Mouse (Mus musculus) heart, embryonic 10.5 days (tissue): Measurements from ENCODE around the gene Kcnj14. TPM values are rescaled to one million over a fixed set of nuclear protein-coding genes. Genes with fewer than 3 reads are reported as not detected.
A peak's percentile ranks its signal among the peaks of the same experiment; 100 is the strongest.

Experiments
- DNase-seq: peaks from one replicate; pipeline ENCODE4 v3.0.0-alpha.2; 2017; ENCODE audit warnings: low spot score
- H3K27ac ChIP-seq: fragments of 300-500 bp; sonication (generic); 2 replicates; pipeline ENCODE4 v1.5.1; 2016; ENCODE audit warnings: mild to moderate bottlenecking
- H3K27me3 ChIP-seq: fragments of 300-500 bp; sonication (generic); 2 replicates; pipeline ENCODE4 v1.6.1; 2016; ENCODE audit warnings: mild to moderate bottlenecking; ENCODE audit not compliant: poor library complexity, insufficient read depth, severe bottlenecking
- H3K36me3 ChIP-seq: fragments of 300-500 bp; sonication (generic); 2 replicates; pipeline ENCODE4 v1.6.1; 2016; ENCODE audit warnings: mild to moderate bottlenecking, moderate library complexity
- H3K4me1 ChIP-seq: fragments of 300-500 bp; sonication (generic); 2 replicates; pipeline ENCODE4 v1.6.1; 2016; ENCODE audit warnings: mild to moderate bottlenecking
- H3K4me3 ChIP-seq: fragments of 300-500 bp; sonication (generic); 2 replicates; pipeline ENCODE4 v1.5.1; 2016; ENCODE audit warnings: mild to moderate bottlenecking, moderate library complexity
- H3K9me3 ChIP-seq: fragments of 300-500 bp; sonication (generic); 2 replicates; pipeline ENCODE4 v1.6.1; 2016; ENCODE audit warnings: mild to moderate bottlenecking, moderate library complexity
- WGBS: fragments of 180-500 bp; shearing (Covaris S2); methylation state at CpG from one replicate; pipeline ENCODE4 v1.1.7; 2016; 5-methylcytosine and 5-hydroxymethylcytosine counted together
- polyA plus RNA-seq: library from polyadenylated mRNA; unstranded; fragments of >200 nt; fragmentation: Nextera tagmentation; extraction: Ambion mirVana; gene quantifications from 2 replicates; pipeline ENCODE4 v1.2.1, GENCODE M21; 2016

Gene Kcnj14
- polyA plus RNA-seq, 1 experiment from 2014 or later = 1.4 TPM

GRCm38 (mm10) chr7:45786136-45786578, 38.4 kb downstream of the Kcnj14 start:
- Histone ChIP-seq H3K9me3 (no peaks in the 10 kb centered on the region), H3K4me1 (peaks cover 37% of the 10 kb centered on the region), H3K36me3 (peaks cover 24% of the 10 kb centered on the region), H3K27me3 (peaks cover 63% of the 10 kb centered on the region), H3K27ac (peak overlapping the region; percentile 60), H3K4me3 (peak overlapping the region; percentile 70)
- WGBS = 2% methylated on average over 14 of the region's 14 CpGs
- peak; percentile 88 for DNase-seq

GRCm38 (mm10) chr7:45785388-45786135, 39.0 kb downstream of the Kcnj14 start:
- WGBS = under 1% methylated on average over 41 of the region's 42 CpGs
- peaks cover 22% of the 10 kb centered on the region for H3K36me3 ChIP-seq
- no peak for DNase-seq
- H3K27me3 ChIP-seq = peaks cover 61% of the 10 kb centered on the region
- peaks cover 37% of the 10 kb centered on the region for H3K4me1 ChIP-seq
- peak overlapping the region; percentile 70 for H3K4me3 ChIP-seq
- H3K27ac ChIP-seq = peak overlapping the region; percentile 76
- H3K9me3 ChIP-seq = no peaks in the 10 kb centered on the region

- Histone ChIP-seq H3K36me3 (peaks cover 14% of the 10 kb centered on the region), H3K27ac (peak within 1 kb of the TSS; percentile 88), H3K9me3 (no peaks in the 10 kb centered on the region), H3K4me3 (peak within 1 kb of the TSS; percentile 75), H3K4me1 (peaks cover 37% of the 10 kb centered on the region), H3K27me3 (peaks cover 63% of the 10 kb centered on the region)
- WGBS = 23% methylated on average over 20 of the region's 20 CpGs
- DNase-seq = no peak
These were observed 39.8 kb downstream of the Kcnj14 start, which contains the start of gene Sult2b1 for GRCm38 (mm10) chr7:45784524-45785372. Gene Sult2b1 (minus strand): TSS chr7:45784669.

GRCm38 (mm10) chr7:45783511-45784091, 41.0 kb downstream of the Kcnj14 start, which contains the start of gene Lmtk3:
Gene Lmtk3 (plus strand): TSS chr7:45783738.
- WGBS = under 1% methylated on average over 38 of the region's 38 CpGs

GRCm38 (mm10) chr7:45782271-45782670, 42.3 kb downstream of the Kcnj14 start:
- H3K4me1 ChIP-seq = peaks cover 42% of the 10 kb centered on the region

More at GRCm38 (mm10) chr7:45783511-45784091, 41.0 kb downstream of the Kcnj14 start, which contains the start of gene Lmtk3:
- Histone ChIP-seq H3K9me3 (no peaks in the 10 kb centered on the region), H3K36me3 (peaks cover 8% of the 10 kb centered on the region; the same call in 1 of the 2 replicates), H3K4me1 (peaks cover 45% of the 10 kb centered on the region), H3K4me3 (peak within 1 kb of the TSS; percentile 75), H3K27ac (peak within 1 kb of the TSS; percentile 88), H3K27me3 (peaks cover 74% of the 10 kb centered on the region)
- peak; percentile 90 for DNase-seq

GRCm38 (mm10) chr7:45779081-45779641, 45.4 kb downstream of the Kcnj14 start:
- no peaks in the 10 kb centered on the region for H3K36me3 ChIP-seq

More at GRCm38 (mm10) chr7:45782271-45782670, 42.3 kb downstream of the Kcnj14 start:
- no peak overlapping the region for H3K27ac ChIP-seq
- H3K36me3 ChIP-seq = no peaks in the 10 kb centered on the region
- no peak for DNase-seq
- H3K4me3 ChIP-seq = no peak overlapping the region
- peaks cover 62% of the 10 kb centered on the region for H3K27me3 ChIP-seq
- 64% methylated on average over 4 of the region's 4 CpGs for WGBS
- no peaks in the 10 kb centered on the region for H3K9me3 ChIP-seq

GRCm38 (mm10) chr7:45775237-45775636, 49.3 kb downstream of the Kcnj14 start:
- Histone ChIP-seq H3K36me3 (no peaks in the 10 kb centered on the region), H3K9me3 (no peaks in the 10 kb centered on the region; the same call in 1 of the 2 replicates), H3K27ac (no peak overlapping the region), H3K4me1 (peaks cover 8% of the 10 kb centered on the region; the same call in 1 of the 2 replicates), H3K27me3 (peaks cover 39% of the 10 kb centered on the region), H3K4me3 (no peak overlapping the region)
- WGBS = 64% methylated on average over 7 of the region's 7 CpGs
- DNase-seq = no peak

More at GRCm38 (mm10) chr7:45779081-45779641, 45.4 kb downstream of the Kcnj14 start:
- no peak for DNase-seq
- peaks cover 41% of the 10 kb centered on the region for H3K27me3 ChIP-seq
- peak overlapping the region; percentile 41 for H3K4me3 ChIP-seq
- no peak overlapping the region for H3K27ac ChIP-seq
- 27% methylated on average over 22 of the region's 22 CpGs for WGBS
- H3K9me3 ChIP-seq = no peaks in the 10 kb centered on the region; the same call in 1 of the 2 replicates
- H3K4me1 ChIP-seq = peaks cover 13% of the 10 kb centered on the region

GRCm38 (mm10) chr7:45771101-45771500, 53.5 kb downstream of the Kcnj14 start:
- no peak overlapping the region for H3K4me3 ChIP-seq
- 58% methylated on average over 4 of the region's 4 CpGs for WGBS
- H3K4me1 ChIP-seq = peaks cover 3% of the 10 kb centered on the region; the same call in 1 of the 2 replicates
- H3K27ac ChIP-seq = no peak overlapping the region
- no peak for DNase-seq
- H3K9me3 ChIP-seq = no peaks in the 10 kb centered on the region; the same call in 1 of the 2 replicates
- peaks cover 29% of the 10 kb centered on the region for H3K27me3 ChIP-seq
- no peaks in the 10 kb centered on the region for H3K36me3 ChIP-seq

GRCm38 (mm10) chr7:45770427-45771082, 54.0 kb downstream of the Kcnj14 start:
- peaks cover 35% of the 10 kb centered on the region for H3K27me3 ChIP-seq
- no peaks in the 10 kb centered on the region for H3K36me3 ChIP-seq
- peaks cover 5% of the 10 kb centered on the region; the same call in 1 of the 2 replicates for H3K4me1 ChIP-seq
- DNase-seq = no peak
- 60% methylated on average over 8 of the region's 8 CpGs for WGBS
- no peak overlapping the region for H3K27ac ChIP-seq
- no peak overlapping the region for H3K4me3 ChIP-seq
- no peaks in the 10 kb centered on the region for H3K9me3 ChIP-seq

- Histone ChIP-seq H3K4me1 (peaks cover 5% of the 10 kb centered on the region; the same call in 1 of the 2 replicates), H3K27me3 (peaks cover 18% of the 10 kb centered on the region), H3K4me3 (no peak overlapping the region), H3K9me3 (no peaks in the 10 kb centered on the region), H3K36me3 (no peaks in the 10 kb centered on the region), H3K27ac (no peak overlapping the region)
- no peak for DNase-seq
- WGBS = 84% methylated on average over 6 of the region's 6 CpGs
These were observed 57.1 kb downstream of the Kcnj14 start for GRCm38 (mm10) chr7:45767500-45767899.

- DNase-seq = no peak
- 40% methylated on average over 8 of the region's 8 CpGs for WGBS
These were observed 57.8 kb downstream of the Kcnj14 start for GRCm38 (mm10) chr7:45766764-45767163.

More at GRCm38 (mm10) chr7:45766764-45767163, 57.8 kb downstream of the Kcnj14 start:
- Histone ChIP-seq H3K27ac (no peak overlapping the region), H3K4me3 (no peak overlapping the region), H3K9me3 (no peaks in the 10 kb centered on the region), H3K36me3 (no peaks in the 10 kb centered on the region), H3K27me3 (peaks cover 17% of the 10 kb centered on the region), H3K4me1 (peaks cover 5% of the 10 kb centered on the region; the same call in 1 of the 2 replicates)
